In the genomic region with DNA sequence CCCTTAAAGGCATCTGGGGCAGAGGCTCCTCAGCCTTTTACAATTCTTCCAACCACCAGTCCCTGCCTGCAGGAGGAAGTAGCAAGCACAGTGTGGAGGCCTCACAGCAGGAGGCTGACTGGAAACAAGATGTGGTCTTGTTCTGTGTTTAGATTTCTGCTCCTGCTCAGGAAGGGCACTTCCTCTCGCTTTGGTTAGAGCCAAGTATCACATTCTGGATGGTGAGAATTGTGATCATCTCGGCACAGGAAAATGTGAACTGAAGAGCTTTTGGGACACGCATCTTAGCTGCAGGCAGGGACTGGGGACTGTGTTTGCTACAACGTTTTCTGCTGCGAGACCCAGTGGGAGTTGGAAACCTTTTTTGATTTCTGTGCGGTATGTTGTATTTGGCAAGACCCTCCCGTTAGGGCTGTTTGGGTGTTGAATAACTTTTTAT, we compare ENCODE assay signal across 8 mouse cellular contexts.
A peak's percentile ranks its signal among the peaks of the same experiment; 100 is the strongest.
DNase-seq lines count a peak whose midpoint lies in the region; ATAC-seq and TF ChIP-seq lines count a peak whose summit lies in the region.

No protein-coding gene starts in this region.

- no peaks in the 10 kb centered on the region for H3K4me1 ChIP-seq in kidney, postnatal 0 days (replicated peaks; ENCODE audit: insufficient read depth, low read length)

- peak; percentile 24; the same call in 1 of the 2 replicates for TF ChIP-seq CTCF in kidney, postnatal 0 days (IDR thresholded peaks at IDR 0.05; ENCODE audit: low read depth)

- 29% methylated on average over 7 of the region's 7 CpGs for WGBS in kidney, postnatal 0 days

- peak; percentile 62 for DNase-seq in kidney, postnatal 0 days (ENCODE audit: low spot score)
- no peak for DNase-seq in kidney, adult 18-20 months
- peak; percentile 15 for DNase-seq in cerebellum, adult 11 months
- peak; percentile 37 for DNase-seq in fibroblast of lung, adult 2 months (ENCODE audit: low read depth)
- peak; percentile 49 to 58 for DNase-seq in left cerebral cortex, postnatal 14 days (ENCODE audit: low spot score in 2 of 2)
- peak; percentile 22 to 43 for DNase-seq in right cerebral cortex, adult 2 months (ENCODE audit: low spot score in 2 of 2)
- DNase-seq in gastrocnemius, postnatal 14 days: no peak
- DNase-seq in adrenal gland, adult 18-20 months (ENCODE audit: low spot score in 2 of 2): no peak

- no peak overlapping the region for H3K4me3 ChIP-seq in kidney, postnatal 0 days (replicated peaks; ENCODE audit: low read depth, low read length)

- H3K27ac ChIP-seq in kidney, postnatal 0 days: peak overlapping the region; percentile 44

- intact Hi-C loops in left cerebral cortex, postnatal 14 days (cut with DNase I): no loop called here
- intact Hi-C loops in gastrocnemius, postnatal 14 days (cut with DNase I; ENCODE audit: low total_unique reads): no loop called here

- no peak for ATAC-seq in kidney, postnatal 0 days (replicated peaks; ENCODE audit: low FRiP score, low read depth)

- H3K9ac ChIP-seq in kidney, postnatal 0 days (ENCODE audit: low read depth, low read length): no peak overlapping the region

- no peaks in the 10 kb centered on the region for H3K36me3 ChIP-seq in kidney, postnatal 0 days (ENCODE audit: insufficient read depth, low read length)

- no peak overlapping the region for H3K4me2 ChIP-seq in kidney, postnatal 0 days (ENCODE audit: low read length)

- no peaks in the 10 kb centered on the region for H3K9me3 ChIP-seq in kidney, postnatal 0 days (replicated peaks; ENCODE audit: low read length)

- no peaks in the 10 kb centered on the region for H3K27me3 ChIP-seq in kidney, postnatal 0 days (ENCODE audit: insufficient read depth, low read length)

Comparison
In these comparisons a context has a peak if more than half of its experiments do, and no peak if none do; other contexts are left out.
1. DNase-seq: peak in kidney, postnatal 0 days (single experiment), cerebellum, adult 11 months (single experiment), fibroblast of lung, adult 2 months (single experiment), left cerebral cortex, postnatal 14 days (2 of 2) and right cerebral cortex, adult 2 months (2 of 2); none in kidney, adult 18-20 months (single experiment), gastrocnemius, postnatal 14 days (single experiment) and adrenal gland, adult 18-20 months (0 of 2).